Mouse (Mus musculus) ES-Bruce4 (cell line): ENCODE data around the gene Bank1.

Experiments used
- CTCF ChIP-seq: IDR thresholded peaks from one replicate; pipeline ENCODE4 v1.8.1; 2011; ENCODE audit warnings: low read depth, low read length
- EP300 ChIP-seq: IDR thresholded peaks from 2 replicates; pipeline ENCODE4 v1.6.1; 2011; ENCODE audit warnings: low read depth, low read length; ENCODE audit not compliant: insufficient read depth
- POLR2A ChIP-seq: IDR thresholded peaks from one replicate; pipeline ENCODE4 v1.8.1; 2011; ENCODE audit warnings: low read length; ENCODE audit not compliant: insufficient read depth

- TF ChIP-seq CTCF (no peak), EP300 (no peak), POLR2A (no peak)
Observed at GRCm38 (mm10) chr3:136330043-136330442, 4.2 kb upstream of the Bank1 start.
